Mouse (Mus musculus): ENCODE data around the gene Oaz3. TPM values are rescaled to one million over a fixed set of nuclear protein-coding genes. Genes with fewer than 3 reads are reported as not detected.

The Oaz3 gene
- not detected for total RNA-seq (2023)

DNA sequence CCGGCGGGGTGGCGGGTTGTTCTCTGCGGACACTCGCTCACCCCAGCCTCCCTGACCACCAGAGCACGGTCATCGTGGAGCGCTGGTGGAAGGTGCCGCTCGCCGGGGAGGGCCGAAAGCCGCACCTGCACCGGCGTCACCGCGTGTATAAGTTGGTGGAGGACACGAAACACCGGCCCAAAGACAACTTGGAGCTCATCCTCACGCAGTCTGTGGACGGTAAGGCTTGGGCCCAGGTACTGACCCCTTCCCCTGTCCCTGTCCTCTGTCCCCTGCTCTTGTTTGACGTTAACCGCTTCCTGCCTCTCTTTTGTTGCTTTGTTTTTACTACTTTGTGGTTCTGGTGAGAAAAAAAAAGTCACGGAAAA, at the start of gene Oaz3:
Gene Oaz3, minus strand, starts transcription at position 319 of the 368 bp plus-strand sequence.

DNA sequence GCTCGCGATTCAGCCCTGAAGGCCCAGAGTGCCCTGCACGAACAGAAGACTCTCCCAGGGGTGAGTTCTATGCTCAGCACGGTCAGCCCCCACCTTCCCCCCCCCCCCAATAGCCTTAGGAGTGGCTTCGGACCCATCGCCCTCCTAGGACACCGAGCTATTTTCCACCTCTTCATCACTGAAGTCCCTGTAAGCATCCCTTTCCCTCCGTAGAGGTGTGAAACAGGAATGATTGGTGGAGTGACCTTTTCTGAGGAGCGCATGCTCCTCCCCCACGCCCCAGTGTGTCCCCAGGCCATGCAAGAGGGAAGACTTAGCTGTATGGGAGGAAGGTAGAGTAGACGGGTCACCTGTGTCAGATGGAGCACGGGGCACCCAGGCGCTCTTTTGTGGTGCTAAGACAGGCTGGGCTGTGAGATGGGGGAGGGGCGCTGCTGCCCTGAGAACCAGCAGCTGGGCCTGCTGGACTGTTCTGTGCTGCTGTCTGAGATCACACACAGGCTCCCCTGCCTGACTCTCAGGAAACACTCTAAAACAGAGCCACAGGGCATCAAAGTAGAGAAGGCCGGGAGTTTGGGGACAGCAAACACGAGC, 36.7 kb upstream of the Oaz3 start, which contains the start of gene Riiad1:
Gene Riiad1, minus strand, starts transcription at position 51 of the 594 bp plus-strand sequence.

DNA sequence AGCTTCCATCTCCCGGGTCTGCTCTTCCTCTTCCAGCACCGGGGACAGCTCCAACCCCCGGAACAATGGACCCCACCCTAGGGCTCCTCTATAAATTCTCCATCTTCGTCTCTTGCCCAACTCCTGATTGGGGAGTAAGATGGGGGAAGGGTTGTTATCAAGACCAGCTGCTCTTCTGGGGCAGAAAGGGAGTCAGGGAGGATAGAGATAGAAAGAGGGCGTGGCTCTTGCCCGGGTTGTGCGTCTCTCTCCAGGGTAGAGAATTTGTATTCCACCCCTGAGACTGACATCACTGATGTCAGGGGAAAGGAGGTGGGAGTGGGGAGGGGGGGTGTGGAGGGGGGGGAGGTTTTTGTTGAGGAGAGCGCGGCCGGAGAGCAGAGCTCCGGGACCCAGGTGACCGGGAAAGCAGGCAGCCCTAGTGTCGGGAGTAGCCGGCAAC, 34.3 kb upstream of the Oaz3 start, which contains the start of gene Celf3:
Gene Celf3, plus strand, starts transcription at position 315 of the 442 bp plus-strand sequence.

DNA sequence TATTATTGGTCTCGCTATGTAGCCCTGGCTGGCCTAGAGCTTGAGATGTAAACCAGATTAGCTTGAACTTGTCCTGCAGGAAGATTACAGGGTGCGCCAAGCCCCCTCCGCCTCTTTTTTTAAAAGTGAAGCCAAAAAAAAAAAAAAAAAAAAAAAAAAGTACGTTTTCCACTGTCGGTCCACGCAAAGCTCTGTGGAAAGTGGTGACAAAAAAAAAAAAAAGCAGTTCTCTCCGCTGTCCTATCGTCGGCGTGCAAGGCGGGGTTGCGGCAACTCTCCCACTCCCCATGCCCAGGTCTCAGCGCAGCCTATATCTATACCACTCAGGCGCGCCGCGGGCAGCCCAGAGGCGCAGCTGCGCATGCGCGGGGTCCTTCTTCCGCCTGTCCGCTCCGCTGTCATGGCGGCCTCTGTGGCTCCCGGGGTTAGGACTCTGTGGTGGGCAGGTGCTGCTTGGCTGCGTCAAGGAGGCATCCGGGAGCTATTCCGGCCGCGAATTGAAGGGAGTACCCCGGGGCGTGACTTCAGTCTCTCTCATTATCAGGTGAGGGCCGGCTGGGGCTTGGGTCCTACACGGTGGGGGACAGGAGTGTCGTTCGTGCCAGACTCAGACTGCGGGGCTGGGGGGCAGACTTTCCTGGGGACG, 641 bp downstream of the Oaz3 start, which contains the start of gene Mrpl9:
Gene Mrpl9, plus strand, starts transcription at position 368 of the 646 bp plus-strand sequence.

DNA sequence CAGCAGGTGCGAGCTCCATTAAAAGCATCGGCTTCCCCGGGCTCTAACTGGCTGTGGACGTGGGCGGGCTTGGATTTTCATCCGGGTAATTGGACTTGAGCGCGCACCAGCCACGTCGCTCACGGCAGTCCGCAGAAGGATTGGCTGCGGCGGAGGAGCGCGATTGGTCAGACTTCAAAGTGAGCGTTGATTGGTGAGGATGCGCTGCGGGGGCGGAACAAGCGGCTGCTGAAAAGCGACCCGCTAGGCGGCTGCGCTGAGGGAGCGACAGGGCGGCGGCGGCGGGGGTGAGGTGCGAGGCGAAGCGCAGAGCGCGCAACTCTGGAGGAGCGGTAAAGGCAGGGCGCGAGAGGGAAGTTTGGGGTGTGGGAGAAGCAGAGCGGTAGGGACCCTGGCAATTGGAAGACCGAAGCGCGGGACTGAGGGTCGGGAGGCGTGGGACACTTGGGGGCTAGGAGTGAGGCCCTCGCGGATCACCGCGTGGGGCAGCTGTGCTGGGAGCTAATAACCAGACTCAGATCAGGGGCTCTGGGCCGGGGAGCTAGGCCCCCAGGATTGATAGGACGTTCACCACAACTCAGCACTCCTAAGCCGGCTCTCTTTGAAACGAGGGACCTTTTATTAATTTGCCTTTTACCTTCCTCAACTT, 30.6 kb downstream of the Oaz3 start, which contains the start of gene Tdrkh:
Gene Tdrkh, plus strand, starts transcription at position 243 of the 649 bp plus-strand sequence.

DNA sequence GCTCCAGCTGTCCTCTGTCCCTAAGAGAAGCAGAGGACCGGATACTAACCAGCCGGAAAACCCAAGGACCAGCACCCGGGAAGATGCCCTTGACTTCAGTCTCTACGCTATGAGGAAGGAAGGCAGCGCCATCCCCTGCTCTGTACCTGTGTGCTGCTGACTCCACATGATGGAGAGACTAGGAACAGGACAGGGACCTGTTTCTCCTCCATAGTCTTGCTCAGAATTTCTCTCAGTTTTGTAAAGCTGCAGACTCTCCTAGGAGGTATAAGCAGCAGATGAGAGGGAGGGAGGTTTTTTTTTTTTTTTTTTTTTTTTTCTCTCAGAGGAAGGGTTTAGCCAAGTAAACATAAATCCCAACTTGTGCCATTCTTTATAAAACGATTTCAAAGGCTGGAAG, 45.5 kb downstream of the Oaz3 start, which contains the start of gene Lingo4:
Gene Lingo4, plus strand, starts transcription at position 301 of the 400 bp plus-strand sequence.

Other genes with a start within 250 kb of the Oaz3 start
- gene Gm5286, start 247.2 kb downstream of the Oaz3 start, total RNA-seq (2023), result not detected
- not detected for gene Gm4778, start 179.9 kb downstream of the Oaz3 start, total RNA-seq (2023)
- 1 to 10 TPM; 1.1 to 3.7 TPM for gene Them4, start 133.8 kb downstream of the Oaz3 start, total RNA-seq (2023)
- not detected for gene Them5, start 101.8 kb downstream of the Oaz3 start, total RNA-seq (2023)
- not detected for gene C2cd4d, start 81.5 kb downstream of the Oaz3 start, total RNA-seq (2023)
- gene Rorc, start 71.1 kb downstream of the Oaz3 start, total RNA-seq (2023), result 1 to 10 TPM; 1.0 to 1.1 TPM
- gene Lingo4, start 45.4 kb downstream of the Oaz3 start, total RNA-seq (2023), result under 1 TPM; 0.15 to 0.18 TPM
- 1 to 10 TPM; 4.6 to 7.5 TPM for gene Tdrkh, start 30.6 kb downstream of the Oaz3 start, total RNA-seq (2023)
- 10 to 100 TPM; 25.2 to 25.9 TPM for gene Mrpl9, start 597 bp downstream of the Oaz3 start, total RNA-seq (2023)
- gene Celf3, start 34.4 kb upstream of the Oaz3 start, total RNA-seq (2023), result under 1 TPM in 1 of 2 experiments, not detected in 1; 0.49 TPM
- not detected for gene Riiad1, start 36.4 kb upstream of the Oaz3 start, total RNA-seq (2023)
- 10 to 100 TPM; 37.8 to 40.6 TPM for gene Snx27, start 138.8 kb upstream of the Oaz3 start, total RNA-seq (2023)
- gene Gm10972, start 199.2 kb upstream of the Oaz3 start, total RNA-seq (2023), result not detected
- 1 to 10 TPM; 1.1 to 2.5 TPM for gene Tuft1, start 215.0 kb upstream of the Oaz3 start, total RNA-seq (2023)
- 10 to 100 TPM in 1 of 2 experiments, 1 to 10 TPM in 1; 2.1 to 12.3 TPM for gene Selenbp2, start 249.6 kb upstream of the Oaz3 start, total RNA-seq (2023)

Measured in monocyte, adult 59 days (primary cell).